Mouse (Mus musculus): Measurements from ENCODE around the gene Tulp3. TPM values are rescaled to one million over a fixed set of nuclear protein-coding genes. Genes with fewer than 3 reads are reported as not detected.
A peak's percentile ranks its signal among the peaks of the same experiment; 100 is the strongest.

Tulp3 gene
- total and polyA plus RNA-seq, 3 experiments = 3.7 to 13.1 (median 5.5) TPM

GRCm38 (mm10) chr6:128362381-128363006 is 6.8 kb upstream of the Tulp3 start, which contains the start of the genes Rhno1 and Foxm1 (continued):
- TF ChIP-seq POLR2AphosphoS2 (IDR thresholded peaks at IDR 0.05; ENCODE audit: low read depth, low read length) = 0 out of 2 replicates have a peak, but pooled peaks have one; percentile 52

GRCm38 (mm10) chr6:128361901-128362300 is 6.2 kb upstream of the Tulp3 start:
- dilution Hi-C loops (cut with MboI; ENCODE audit: extremely low pct_ligation_motif_present, extremely low pct_unique_long_range_greater_than_20kb, low sequenced_read_pairs) = no loop called here
- Histone ChIP-seq H3K4me1 (ENCODE audit: control insufficient read depth in 1 of 2, insufficient read depth in 2 of 2) (peaks cover 13 to 58% of the 10 kb centered on the region in 2 experiments), H3K27ac (ENCODE audit: insufficient read depth, low read depth) (no peak overlapping the region), H3K79me2 (replicated peaks; ENCODE audit: control insufficient read depth, extremely low read depth, insufficient read depth, poor library complexity, severe bottlenecking) (peaks cover 51% of the 10 kb centered on the region), H3K9ac (ENCODE audit: insufficient read depth, low read depth) (peak overlapping the region; percentile 95), H3K27me3 (replicated peaks) (no peaks in the 10 kb centered on the region), H3K4me3 (replicated peaks in 1 of 3; ENCODE audit: low read depth in 2 of 3, low read length in 2 of 3, poor library complexity in 1 of 3) (peak overlapping the region; percentile 77 to 88 (median 85)), H3K4me2 (ENCODE audit: insufficient read depth, low read depth, poor library complexity, severe bottlenecking) (peak overlapping the region; percentile 89), H3K9me3 (replicated peaks; ENCODE audit: low read length) (no peaks in the 10 kb centered on the region), H3K36me3 (replicated peaks in 1 of 2; ENCODE audit: control insufficient read depth in 1 of 2, insufficient read depth in 1 of 2, low read length in 1 of 2) (peaks cover 27 to 58% of the 10 kb centered on the region in 2 experiments)
- no peak for DNase-seq (ENCODE audit: extremely low read depth)
- in situ Hi-C loops (cut with MboI; ENCODE audit: low pct_ligation_motif_present, low pct_unique_long_range_greater_than_20kb, low sequenced_read_pairs) = loop anchor here (5.0 kb wide), 1 partner anchor 50 kb away; no protein-coding TSS in a partner anchor
- 0 out of 2 replicates have a peak, but pooled peaks have one; percentile 36 for TF ChIP-seq SIN3A (IDR thresholded peaks at IDR 0.05; ENCODE audit: low read length)
- no peak for TF ChIP-seq MEF2A (IDR thresholded peaks at IDR 0.05; ENCODE audit: borderline replicate concordance, low read depth, low read length)
- TF ChIP-seq ZC3H11A (IDR thresholded peaks at IDR 0.05; ENCODE audit: low read depth, low read length) = no peak
- no peak for TF ChIP-seq HCFC1 (IDR thresholded peaks at IDR 0.05; ENCODE audit: low read depth, low read length)
- TF ChIP-seq GABPA (IDR thresholded peaks at IDR 0.05; ENCODE audit: insufficient replicate concordance, low read depth, low read length) = no peak
- no peak for TF ChIP-seq EP300 (IDR thresholded peaks at IDR 0.05; ENCODE audit: low read length)
- TF ChIP-seq BHLHE40 (IDR thresholded peaks at IDR 0.05; ENCODE audit: low read depth, low read length) = no peak
- no peak for TF ChIP-seq ZNF384 (IDR thresholded peaks at IDR 0.05; ENCODE audit: low read depth, low read length)

GRCm38 (mm10) chr6:128358999-128359398 is 3.3 kb upstream of the Tulp3 start:
- Histone ChIP-seq H3K4me2 (ENCODE audit: insufficient read depth, low read depth, poor library complexity, severe bottlenecking) (no peak overlapping the region), H3K79me2 (replicated peaks; ENCODE audit: control insufficient read depth, extremely low read depth, insufficient read depth, poor library complexity, severe bottlenecking) (peaks cover 38% of the 10 kb centered on the region), H3K27me3 (replicated peaks) (no peaks in the 10 kb centered on the region), H3K4me1 (ENCODE audit: control insufficient read depth in 1 of 2, insufficient read depth in 2 of 2) (peaks cover 9 to 53% of the 10 kb centered on the region in 2 experiments), H3K9me3 (replicated peaks; ENCODE audit: low read length) (no peaks in the 10 kb centered on the region), H3K9ac (ENCODE audit: insufficient read depth, low read depth) (no peak overlapping the region), H3K36me3 (replicated peaks in 1 of 2; ENCODE audit: control insufficient read depth in 1 of 2, insufficient read depth in 1 of 2, low read length in 1 of 2) (peaks cover 22 to 42% of the 10 kb centered on the region in 2 experiments), H3K4me3 (replicated peaks in 1 of 3; ENCODE audit: low read depth in 2 of 3, low read length in 2 of 3, poor library complexity in 1 of 3) (no peak overlapping the region), H3K27ac (ENCODE audit: insufficient read depth, low read depth) (no peak overlapping the region)
- peak; percentile 58 for DNase-seq (ENCODE audit: extremely low read depth)
- in situ Hi-C loops (cut with MboI; ENCODE audit: low pct_ligation_motif_present, low pct_unique_long_range_greater_than_20kb, low sequenced_read_pairs) = loop anchor here (5.0 kb wide), 1 partner anchor 37 kb away; no protein-coding TSS in a partner anchor
- TF ChIP-seq ZMIZ1 (IDR thresholded peaks at IDR 0.05; ENCODE audit: low read depth, low read length) (no peak), PAX5 (IDR thresholded peaks at IDR 0.05; ENCODE audit: low read length) (no peak), MXI1 (IDR thresholded peaks at IDR 0.05; ENCODE audit: low read depth, low read length) (no peak), SMC3 (IDR thresholded peaks at IDR 0.05; ENCODE audit: low read depth, low read length) (peak; percentile 62), SIN3A (IDR thresholded peaks at IDR 0.05; ENCODE audit: low read length) (no peak), RAD21 (IDR thresholded peaks at IDR 0.05; ENCODE audit: low read depth, low read length) (peak; percentile 73), POLR2A (IDR thresholded peaks at IDR 0.05; ENCODE audit: low read depth, low read length) (no peak), MAZ (IDR thresholded peaks at IDR 0.05; ENCODE audit: low read depth, low read length) (no peak), BHLHE40 (IDR thresholded peaks at IDR 0.05; ENCODE audit: low read depth, low read length) (no peak), ZC3H11A (IDR thresholded peaks at IDR 0.05; ENCODE audit: low read depth, low read length) (no peak), NELFE (IDR thresholded peaks at IDR 0.05; ENCODE audit: low read depth, low read length) (no peak), CTCF (conservative IDR thresholded peaks at IDR 0.05 in 1 of 2, IDR thresholded peaks at IDR 0.05 in 1 of 2; ENCODE audit: low read depth in 2 of 2, low read length in 2 of 2) (peak; percentile 68 to 85), MYC (IDR thresholded peaks at IDR 0.05; ENCODE audit: low read depth, low read length) (no peak), MAX (IDR thresholded peaks at IDR 0.05; ENCODE audit: low read length) (no peak), RCOR1 (conservative IDR thresholded peaks at IDR 0.05; ENCODE audit: low read depth, low read length) (no peak)
- dilution Hi-C loops (cut with MboI; ENCODE audit: extremely low pct_ligation_motif_present, extremely low pct_unique_long_range_greater_than_20kb, low sequenced_read_pairs) = no loop called here
